Comparison of ENCODE assay signal across 13 mouse cellular contexts in the genomic region with DNA sequence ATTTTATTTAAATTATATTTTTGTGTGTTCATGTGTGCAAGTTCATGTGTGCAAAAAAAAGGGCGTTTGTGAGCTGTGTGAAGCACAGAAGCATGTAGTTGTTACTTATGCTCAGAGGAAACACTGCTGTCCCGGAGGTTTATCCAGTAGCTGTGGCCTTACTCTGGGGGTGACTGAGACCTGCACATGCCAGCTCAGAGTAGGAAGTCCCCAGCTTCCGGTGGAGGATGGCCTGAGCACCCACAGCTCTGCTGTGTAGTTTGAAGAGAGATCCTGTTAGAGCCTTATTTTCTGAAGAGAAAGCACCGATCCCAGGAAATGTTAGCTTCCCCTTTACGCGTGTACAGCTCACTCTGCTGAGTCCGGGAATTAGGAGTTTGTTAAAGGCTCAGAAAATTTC. TPM values are rescaled to one million over a fixed set of nuclear protein-coding genes. Genes with fewer than 3 reads are reported as not detected.
DNase-seq lines count a peak whose midpoint lies in the region; ATAC-seq and TF ChIP-seq lines count a peak whose summit lies in the region.
"Had no signal": no experiment of that assay in that cellular context is flagged by ENCODE, and none has a peak within 500 bp of the region (broad histone marks: within the 10 kb centered on the region; RNA-seq: fewer than 3 reads in every experiment).

No protein-coding gene starts in this region.

- no peaks in the 10 kb centered on the region for H3K79me2 ChIP-seq in heart, adult 2 months (replicated peaks; ENCODE audit: control insufficient read depth, insufficient read depth, low read length)

- no peak overlapping the region for H3K4me3 ChIP-seq in heart, adult 2 months
- H3K4me3 ChIP-seq in megakaryocyte, embryonic 14.5 days (replicated peaks), result peak overlapping the region; percentile 26
- no peak overlapping the region for H3K4me3 ChIP-seq in embryonic facial prominence, embryonic 10.5 days
- H3K4me3 ChIP-seq in stomach, postnatal 0 days (ENCODE audit: low read depth, low read length), result no peak overlapping the region
- H3K4me3 ChIP-seq: layer of hippocampus, adult 2 months; limb, embryonic 12.5 days had no signal

- TF ChIP-seq EP300 in heart, adult 2 months (IDR thresholded peaks at IDR 0.05; ENCODE audit: insufficient read depth, low read depth, low read length), result no peak
- TF ChIP-seq EP300 in stomach, postnatal 0 days (optimal IDR thresholded peaks at IDR 0.05), result no peak

- H3K4me1 ChIP-seq in heart, adult 2 months (ENCODE audit: control insufficient read depth, insufficient read depth, low read length), result peaks cover 10% of the 10 kb centered on the region
- H3K4me1 ChIP-seq in megakaryocyte, embryonic 14.5 days, result peaks cover 43% of the 10 kb centered on the region
- peaks cover 62% of the 10 kb centered on the region for H3K4me1 ChIP-seq in embryonic facial prominence, embryonic 10.5 days
- 0 out of 2 replicates have a peak, but pooled peaks cover 4% of the 10 kb centered on the region for H3K4me1 ChIP-seq in stomach, postnatal 0 days (replicated peaks; ENCODE audit: control insufficient read depth, insufficient read depth)

- TF ChIP-seq CTCF in heart, adult 2 months (IDR thresholded peaks at IDR 0.05), result no peak
- TF ChIP-seq CTCF in stomach, postnatal 0 days (IDR thresholded peaks at IDR 0.05; ENCODE audit: low read depth), result no peak

- WGBS in heart, adult 2 months, result 36% methylated on average over 7 of the region's 7 CpGs
- 73% methylated on average over 7 of the region's 7 CpGs for WGBS in embryonic facial prominence, embryonic 10.5 days
- WGBS in stomach, postnatal 0 days, result 79% methylated on average over 7 of the region's 7 CpGs

- TF ChIP-seq POLR2A in heart, adult 2 months (IDR thresholded peaks at IDR 0.05; ENCODE audit: insufficient read depth, low read depth, low read length), result no peak

- no peak for ATAC-seq in megakaryocyte, adult 5-6 weeks (ENCODE audit: poor library complexity, severe bottlenecking)
- ATAC-seq in stomach, postnatal 0 days (ENCODE audit: low FRiP score, low TSS enrichment), result no peak

- peak overlapping the region; percentile 39 for H3K27ac ChIP-seq in heart, adult 2 months
- H3K27ac ChIP-seq in embryonic facial prominence, embryonic 10.5 days (replicated peaks), result peak overlapping the region; percentile 35; the same call in 1 of the 2 replicates
- H3K27ac ChIP-seq in stomach, postnatal 0 days (replicated peaks), result no peak overlapping the region
- H3K27ac ChIP-seq: layer of hippocampus, adult 2 months; limb, embryonic 12.5 days had no signal

- H3K4me2 ChIP-seq in stomach, postnatal 0 days (replicated peaks; ENCODE audit: low read depth), result no peak overlapping the region
- H3K4me2 ChIP-seq: limb, embryonic 12.5 days had no signal

- intact Hi-C loops in heart, adult 2 months (cut with DNase I), result no loop called here
- intact Hi-C loops in heart, postnatal 25 days (cut with DNase I), result loop anchor here (2.0 kb wide), 1 partner anchor 18 kb away; no protein-coding TSS in a partner anchor

- peaks cover 2% of the 10 kb centered on the region for H3K9me3 ChIP-seq in megakaryocyte, embryonic 14.5 days
- H3K9me3 ChIP-seq in embryonic facial prominence, embryonic 10.5 days, result no peaks in the 10 kb centered on the region
- 0 out of 2 replicates have a peak, but pooled peaks cover 1% of the 10 kb centered on the region for H3K9me3 ChIP-seq in stomach, postnatal 0 days (ENCODE audit: control insufficient read depth, low read length)
- H3K9me3 ChIP-seq: limb, embryonic 12.5 days had no signal

- H3K27me3 ChIP-seq in heart, adult 2 months (ENCODE audit: control insufficient read depth, insufficient read depth, low read length), result no peaks in the 10 kb centered on the region
- H3K27me3 ChIP-seq in megakaryocyte, embryonic 14.5 days (replicated peaks), result no peaks in the 10 kb centered on the region
- H3K27me3 ChIP-seq in embryonic facial prominence, embryonic 10.5 days (replicated peaks; ENCODE audit: low read depth, poor library complexity, severe bottlenecking), result no peaks in the 10 kb centered on the region
- H3K27me3 ChIP-seq in stomach, postnatal 0 days (ENCODE audit: control insufficient read depth, insufficient read depth, low read length), result no peaks in the 10 kb centered on the region
- H3K27me3 ChIP-seq: limb, embryonic 12.5 days had no signal

- H3K9ac ChIP-seq in heart, adult 2 months (ENCODE audit: low read depth, low read length), result 0 out of 2 replicates have a peak overlapping the region, but pooled peaks have one; percentile 37
- no peak overlapping the region for H3K9ac ChIP-seq in stomach, postnatal 0 days (ENCODE audit: low read length)
- H3K9ac ChIP-seq: limb, embryonic 12.5 days had no signal

- DNase-seq in heart, adult 2 months, result peak in 1 of 2 experiments; percentile 32
- no peak for DNase-seq in heart, postnatal 25 days (ENCODE audit: low spot score)
- no peak for DNase-seq in embryonic facial prominence, embryonic 10.5 days (ENCODE audit: low spot score)
- peak; percentile 6 to 14 for DNase-seq in thymus, postnatal 36 days
- DNase-seq in stomach, postnatal 0 days (ENCODE audit: low spot score), result no peak
- DNase-seq in embryo, embryonic 11 days, result no peak
- DNase-seq: kidney, adult 11 months; lung, postnatal 4 days; right cerebral cortex, postnatal 14 days had no signal

- peaks cover 7% of the 10 kb centered on the region for H3K36me3 ChIP-seq in heart, adult 2 months (ENCODE audit: control insufficient read depth, insufficient read depth, low read length)
- no peaks in the 10 kb centered on the region for H3K36me3 ChIP-seq in megakaryocyte, embryonic 14.5 days (replicated peaks; ENCODE audit: low read length)
- H3K36me3 ChIP-seq in embryonic facial prominence, embryonic 10.5 days (replicated peaks), result peaks cover 27% of the 10 kb centered on the region
- no peaks in the 10 kb centered on the region for H3K36me3 ChIP-seq in stomach, postnatal 0 days (ENCODE audit: control insufficient read depth, insufficient read depth, low read length)

RNA-seq across cellular contexts. Expression of a gene that starts 20.1 kb away (rescaled TPM):
- total RNA-seq in heart, adult 2 months (2021), result 10 to 100 TPM; 21.2 to 21.6 TPM
- polyA plus RNA-seq in heart, adult 2 months (2012; rRNA removed), result 12.1 and 14.3 TPM in 2 replicates
- total RNA-seq in heart, postnatal 25 days (2021), result 10 to 100 TPM; 46.4 to 53.2 TPM
- 0.15 and 0.34 TPM in 2 replicates for polyA plus RNA-seq in megakaryocyte, embryonic 14.5 days (2012; ENCODE audit: insufficient read depth, low replicate concordance)
- 0.27 and 0.34 TPM in 2 replicates for total RNA-seq in megakaryocyte, adult 5-6 weeks (2015)
- 0.45 and 2.2 TPM in 2 replicates for total RNA-seq in megakaryocyte, adult 5-6 weeks (2017)
- 57.7 and 61.8 TPM in 2 replicates for polyA plus RNA-seq in embryonic facial prominence, embryonic 10.5 days (2016; fragmentation: Nextera tagmentation; extraction: Ambion mirVana)
- 13.5 and 16.4 TPM in 2 replicates for polyA plus RNA-seq in stomach, postnatal 0 days (2015; fragmentation: Nextera tagmentation; extraction: Ambion mirVana)

RNA-seq across cellular contexts. Expression of a gene that starts 52.5 kb away (rescaled TPM):
- total RNA-seq in heart, adult 2 months (2021), result 10 to 100 TPM; 56.8 to 71.3 TPM
- 33.1 and 51.0 TPM in 2 replicates for polyA plus RNA-seq in heart, adult 2 months (2012; rRNA removed)
- 10 to 100 TPM; 65.5 to 70.4 TPM for total RNA-seq in heart, postnatal 25 days (2021)
- 114 and 264 TPM in 2 replicates for polyA plus RNA-seq in megakaryocyte, embryonic 14.5 days (2012; ENCODE audit: insufficient read depth, low replicate concordance)
- 128 and 137 TPM in 2 replicates for total RNA-seq in megakaryocyte, adult 5-6 weeks (2015)
- 102 and 108 TPM in 2 replicates for total RNA-seq in megakaryocyte, adult 5-6 weeks (2017)
- polyA plus RNA-seq in embryonic facial prominence, embryonic 10.5 days (2016; fragmentation: Nextera tagmentation; extraction: Ambion mirVana), result 226 and 232 TPM in 2 replicates
- 157 TPM in 2 replicates for polyA plus RNA-seq in stomach, postnatal 0 days (2015; fragmentation: Nextera tagmentation; extraction: Ambion mirVana)

Comparison
In these comparisons a context has a peak if more than half of its experiments do, and no peak if none do; other contexts are left out.
1. DNase-seq: peak in thymus, postnatal 36 days (2 of 2); none in heart, postnatal 25 days (single experiment), embryonic facial prominence, embryonic 10.5 days (single experiment), stomach, postnatal 0 days (single experiment) and embryo, embryonic 11 days (single experiment).